Mouse (Mus musculus) olfactory bulb, adult 2 months (tissue): ENCODE measurements around the gene Entpd4b.
"Not testable (repeated sequence)": the region's sequence is repeated elsewhere in the genome, so short reads cannot be mapped to it uniquely, and the experiment has no call there.

Experiments used
- CTCF ChIP-seq: fragments of 200-500 bp; IDR thresholded peaks from 2 replicates; pipeline ENCODE4 v1.5.1; 2012; ENCODE audit warnings: low read depth, mild to moderate bottlenecking, low read length, moderate library complexity; ENCODE audit not compliant: insufficient read depth
- POLR2A ChIP-seq: fragments of 200-500 bp; IDR thresholded peaks from 2 replicates; pipeline ENCODE4 v1.6.1; 2012; ENCODE audit warnings: mild to moderate bottlenecking, low read depth, low read length, moderate library complexity; ENCODE audit not compliant: insufficient read depth

DNA sequence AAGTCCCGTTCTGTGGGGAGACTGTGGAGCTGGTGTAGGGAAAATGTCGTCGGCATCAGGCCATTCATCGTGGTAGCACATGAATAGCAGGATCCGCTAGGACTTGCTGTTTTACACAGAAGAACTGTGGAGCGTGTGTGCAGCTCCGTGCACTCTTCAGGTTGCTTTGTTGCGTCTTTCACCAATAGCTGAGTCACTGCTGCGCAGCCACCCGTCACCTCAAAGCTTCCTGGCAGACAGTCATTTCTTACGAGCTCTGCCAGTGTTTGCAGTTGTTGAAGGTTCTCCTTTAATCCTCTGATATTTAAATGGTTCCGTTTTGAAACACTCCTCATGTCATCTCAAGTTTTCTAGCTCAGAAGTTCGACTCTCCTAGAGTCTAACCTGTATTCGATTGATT is 2.3 kb downstream of the Entpd4b start:
- TF ChIP-seq POLR2A, CTCF: not testable (repeated sequence)
